Mouse (Mus musculus) adrenal gland, postnatal 4 days (tissue): Measurements from ENCODE around the gene Sdhd. TPM values are rescaled to one million over a fixed set of nuclear protein-coding genes. Genes with fewer than 3 reads are reported as not detected.
"Not testable (repeated sequence)": the region's sequence is repeated elsewhere in the genome, so short reads cannot be mapped to it uniquely, and the experiment has no call there.

Experiments used
- DNase-seq, 2 experiments: peaks; one replicate each; pipeline ENCODE4 v3.0.0; 2021 to 2022; ENCODE audit warnings: low spot score in 2 of 2, mixed read lengths in 2 of 2
- long read RNA-seq, 2 experiments: library from polyadenylated mRNA; stranded (forward); transcript quantifications; one replicate each; pipeline ENCODE4 v2.0.0; 2021
- total RNA-seq, 2 experiments: library from RNA; stranded (reverse); gene quantifications; 2 replicates each; pipeline ENCODE4 v1.2.3; 2021

Gene Sdhd
- 100 to 1,000 TPM; 252 to 272 TPM for total RNA-seq
- long read RNA-seq, experiment 1, transcript Sdhd-201 (4 exons, 1,231 nt), result major isoform, 248 of 331 reads
- long read RNA-seq, experiment 1, partial matches to known transcripts, result 72 of 331 reads
- long read RNA-seq, experiment 1, other reads (novel, unspliced or antisense), result 11 of 331 reads
- long read RNA-seq, experiment 2, transcript Sdhd-201 (4 exons, 1,231 nt), result major isoform, 340 of 420 reads
- long read RNA-seq, experiment 2, partial matches to known transcripts, result 70 of 420 reads
- long read RNA-seq, experiment 2, other reads (novel, unspliced or antisense), result 10 of 420 reads

GRCm38 (mm10) chr9:50603189-50603997, at the start of gene Sdhd, which contains the start of gene Timm8b:
Gene Sdhd (minus strand): TSS chr9:50603812.
Gene Timm8b (plus strand): TSS chr9:50603910.
- DNase-seq, result peak; percentile 75 to 83

GRCm38 (mm10) chr9:50650503-50650902, 46.9 kb upstream of the Sdhd start:
- no peak for DNase-seq

- no peak for DNase-seq
Measured at GRCm38 (mm10) chr9:50646826-50647370, 43.3 kb upstream of the Sdhd start.

- no peak for DNase-seq
Measured at GRCm38 (mm10) chr9:50634270-50634669, 30.7 kb upstream of the Sdhd start.

GRCm38 (mm10) chr9:50633059-50633458, 29.4 kb upstream of the Sdhd start:
- DNase-seq, result no peak

GRCm38 (mm10) chr9:50632016-50632688, 28.5 kb upstream of the Sdhd start:
- no peak for DNase-seq

- not testable (repeated sequence) for DNase-seq
Measured at GRCm38 (mm10) chr9:50630903-50631302, 27.3 kb upstream of the Sdhd start.

GRCm38 (mm10) chr9:50617794-50618330, 14.2 kb upstream of the Sdhd start:
- no peak for DNase-seq

GRCm38 (mm10) chr9:50616766-50617603, 13.4 kb upstream of the Sdhd start, which contains the start of the genes Pih1d2 and Nkapd1:
Gene Pih1d2 (plus strand): TSS chr9:50617321.
Gene Nkapd1 (minus strand): TSS chr9:50617464.
- peak; percentile 68 to 81 for DNase-seq

- no peak for DNase-seq
Measured at GRCm38 (mm10) chr9:50616161-50616560, 12.5 kb upstream of the Sdhd start.

GRCm38 (mm10) chr9:50612115-50612514, 8.5 kb upstream of the Sdhd start:
- no peak for DNase-seq

GRCm38 (mm10) chr9:50604338-50604737, 726 bp upstream of the Sdhd start:
- DNase-seq, result no peak

- DNase-seq, result no peak
Measured at GRCm38 (mm10) chr9:50603998-50604324, 349 bp upstream of the Sdhd start.

GRCm38 (mm10) chr9:50602055-50602845, 1.4 kb downstream of the Sdhd start:
- DNase-seq, result no peak

- no peak for DNase-seq
Measured at GRCm38 (mm10) chr9:50601536-50601935, 2.1 kb downstream of the Sdhd start.

GRCm38 (mm10) chr9:50596973-50597372, 6.6 kb downstream of the Sdhd start:
- no peak for DNase-seq

GRCm38 (mm10) chr9:50594794-50595417, 8.7 kb downstream of the Sdhd start:
- no peak for DNase-seq

- no peak for DNase-seq
Measured at GRCm38 (mm10) chr9:50593544-50593943, 10.1 kb downstream of the Sdhd start.

- DNase-seq, result no peak
Measured at GRCm38 (mm10) chr9:50592955-50593354, 10.7 kb downstream of the Sdhd start.
